Mouse (Mus musculus): ENCODE data around the gene Pld4. TPM values are rescaled to one million over a fixed set of nuclear protein-coding genes. Genes with fewer than 3 reads are reported as not detected.

The Pld4 gene
- polyA plus RNA-seq, 1 experiment from 2014 or later = 1.7 TPM

GRCm38 (mm10) chr12:112734881-112735655, 25.4 kb upstream of the Pld4 start:
- Histone ChIP-seq H3K4me3 (ENCODE audit: low read depth, low read length) (no peak overlapping the region), H3K9ac (ENCODE audit: low read depth, low read length) (no peak overlapping the region), H3K36me3 (ENCODE audit: control insufficient read depth, insufficient read depth, low read length) (no peaks in the 10 kb centered on the region; the same call in 1 of the 2 replicates), H3K9me3 (replicated peaks; ENCODE audit: control insufficient read depth, low read length) (no peaks in the 10 kb centered on the region), H3K4me1 (ENCODE audit: control insufficient read depth, insufficient read depth, low read length) (no peaks in the 10 kb centered on the region), H3K4me2 (no peak overlapping the region), H3K27me3 (ENCODE audit: control insufficient read depth, insufficient read depth, low read length) (0 out of 2 replicates have a peak, but pooled peaks cover 2% of the 10 kb centered on the region), H3K27ac (ENCODE audit: low read depth, low read length) (no peak overlapping the region)
- ATAC-seq (replicated peaks; ENCODE audit: insufficient number of reproducible peaks, low FRiP score, low TSS enrichment) = no peak
- 82% methylated on average over 19 of the region's 19 CpGs for WGBS (ENCODE audit: insufficient replicate concordance)

DNA sequence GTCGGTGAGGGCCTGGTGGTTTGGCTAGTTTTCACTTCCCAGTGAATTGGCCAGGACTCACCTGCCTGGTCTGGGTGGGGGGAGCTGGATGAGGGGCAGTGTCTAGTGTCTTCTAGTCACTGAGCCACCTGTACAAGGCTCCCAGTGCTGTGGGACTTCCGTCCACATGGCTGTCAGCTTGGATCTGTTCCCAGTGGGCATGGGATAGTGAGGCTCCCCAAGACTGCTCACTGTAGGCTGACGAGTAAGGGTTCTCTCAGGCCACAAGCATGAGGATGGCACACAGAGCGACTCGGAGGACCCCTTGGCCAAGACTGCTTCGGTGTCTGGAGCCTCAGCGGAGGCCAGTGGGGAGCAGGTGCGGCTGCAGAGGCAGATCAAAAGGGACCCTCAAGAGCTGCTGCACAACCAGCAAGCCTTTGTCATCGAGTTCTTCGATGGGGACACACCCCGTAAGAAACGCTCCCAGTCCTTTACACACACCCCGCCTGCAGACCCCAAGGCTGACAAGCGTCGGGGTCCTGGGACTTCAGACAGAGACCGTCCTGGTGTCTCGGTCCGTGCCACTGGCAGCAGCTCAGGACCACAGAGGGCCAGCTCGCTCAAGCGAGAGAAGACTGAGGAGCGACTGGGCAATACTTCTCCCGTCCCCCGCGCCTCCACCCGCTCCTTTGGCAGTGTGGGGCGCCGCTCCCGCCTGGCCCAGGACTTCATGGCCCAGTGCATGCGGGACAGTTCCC, 24.4 kb upstream of the Pld4 start:
- Histone ChIP-seq H3K4me1 (ENCODE audit: control insufficient read depth, insufficient read depth, low read length) (no peaks in the 10 kb centered on the region), H3K9ac (ENCODE audit: low read depth, low read length) (no peak overlapping the region), H3K27ac (ENCODE audit: low read depth, low read length) (no peak overlapping the region), H3K27me3 (ENCODE audit: control insufficient read depth, insufficient read depth, low read length) (0 out of 2 replicates have a peak, but pooled peaks cover 2% of the 10 kb centered on the region), H3K36me3 (ENCODE audit: control insufficient read depth, insufficient read depth, low read length) (no peaks in the 10 kb centered on the region; the same call in 1 of the 2 replicates), H3K4me3 (ENCODE audit: low read depth, low read length) (no peak overlapping the region), H3K4me2 (no peak overlapping the region), H3K9me3 (replicated peaks; ENCODE audit: control insufficient read depth, low read length) (no peaks in the 10 kb centered on the region)
- 83% methylated on average over 29 of the region's 29 CpGs for WGBS (ENCODE audit: insufficient replicate concordance)
- ATAC-seq (replicated peaks; ENCODE audit: insufficient number of reproducible peaks, low FRiP score, low TSS enrichment) = no peak

- H3K4me2 ChIP-seq = no peak overlapping the region
- no peak overlapping the region for H3K27ac ChIP-seq (ENCODE audit: low read depth, low read length)
- H3K4me1 ChIP-seq (ENCODE audit: control insufficient read depth, insufficient read depth, low read length) = no peaks in the 10 kb centered on the region
- 82% methylated on average over 10 of the region's 10 CpGs for WGBS (ENCODE audit: insufficient replicate concordance)
- no peak for ATAC-seq (replicated peaks; ENCODE audit: insufficient number of reproducible peaks, low FRiP score, low TSS enrichment)
- no peak overlapping the region for H3K4me3 ChIP-seq (ENCODE audit: low read depth, low read length)
- no peaks in the 10 kb centered on the region; the same call in 1 of the 2 replicates for H3K36me3 ChIP-seq (ENCODE audit: control insufficient read depth, insufficient read depth, low read length)
- H3K9ac ChIP-seq (ENCODE audit: low read depth, low read length) = no peak overlapping the region
- no peaks in the 10 kb centered on the region for H3K9me3 ChIP-seq (replicated peaks; ENCODE audit: control insufficient read depth, low read length)
- H3K27me3 ChIP-seq (ENCODE audit: control insufficient read depth, insufficient read depth, low read length) = 0 out of 2 replicates have a peak, but pooled peaks cover 2% of the 10 kb centered on the region
These were observed 23.9 kb upstream of the Pld4 start for GRCm38 (mm10) chr12:112736636-112736925.

DNA sequence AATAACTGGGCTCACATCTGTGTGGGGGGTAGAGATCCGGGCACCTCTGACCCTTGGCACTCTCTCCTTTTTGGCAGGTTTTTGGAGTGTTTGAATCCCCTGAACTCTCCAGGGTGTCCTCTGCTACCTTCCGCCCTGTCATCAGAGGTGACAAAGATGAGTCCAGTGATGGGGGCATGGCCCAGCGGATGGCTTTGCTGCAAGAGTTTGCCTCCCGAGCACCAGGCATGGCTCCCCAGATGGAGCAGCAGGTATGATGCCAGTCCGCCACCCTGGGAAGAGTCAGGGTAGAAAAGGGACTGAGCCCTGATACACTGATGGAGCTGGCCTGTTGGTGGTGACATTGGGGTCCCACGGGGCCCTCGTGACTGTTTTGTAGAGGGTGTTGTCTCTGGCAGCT, 23.4 kb upstream of the Pld4 start:
- Histone ChIP-seq H3K27ac (ENCODE audit: low read depth, low read length) (no peak overlapping the region), H3K36me3 (ENCODE audit: control insufficient read depth, insufficient read depth, low read length) (no peaks in the 10 kb centered on the region; the same call in 1 of the 2 replicates)
- no peak for ATAC-seq (replicated peaks; ENCODE audit: insufficient number of reproducible peaks, low FRiP score, low TSS enrichment)

DNA sequence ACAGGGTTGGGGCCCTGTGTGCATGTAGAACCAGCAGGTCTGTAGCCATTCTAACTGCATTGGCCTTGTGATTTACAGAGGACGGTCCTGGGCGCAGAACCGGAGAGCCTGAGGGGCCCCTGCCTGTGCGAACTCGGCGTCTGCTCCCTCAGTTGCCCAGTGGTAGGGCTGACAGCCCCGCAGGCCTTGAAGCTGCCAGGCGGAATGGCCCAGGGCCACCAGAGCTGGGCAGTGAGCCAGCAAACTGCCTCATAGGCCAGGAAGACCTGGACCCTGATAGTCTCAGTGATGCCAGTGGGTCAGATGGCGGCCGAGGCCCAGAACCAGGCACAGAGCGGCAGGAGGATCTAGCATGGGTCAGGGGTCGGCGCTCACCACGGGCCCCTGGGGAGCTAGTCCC, 22.7 kb upstream of the Pld4 start:
- H3K36me3 ChIP-seq (ENCODE audit: control insufficient read depth, insufficient read depth, low read length) = no peaks in the 10 kb centered on the region; the same call in 1 of the 2 replicates
- H3K4me1 ChIP-seq (ENCODE audit: control insufficient read depth, insufficient read depth, low read length) = 0 out of 2 replicates have a peak, but pooled peaks cover 2% of the 10 kb centered on the region
- WGBS (ENCODE audit: insufficient replicate concordance) = 93% methylated on average over 14 of the region's 14 CpGs
- no peak overlapping the region for H3K4me2 ChIP-seq
- no peak overlapping the region for H3K9ac ChIP-seq (ENCODE audit: low read depth, low read length)
- H3K27ac ChIP-seq (ENCODE audit: low read depth, low read length) = no peak overlapping the region
- no peak overlapping the region for H3K4me3 ChIP-seq (ENCODE audit: low read depth, low read length)
- no peak for ATAC-seq (replicated peaks; ENCODE audit: insufficient number of reproducible peaks, low FRiP score, low TSS enrichment)
- H3K9me3 ChIP-seq (replicated peaks; ENCODE audit: control insufficient read depth, low read length) = no peaks in the 10 kb centered on the region
- 0 out of 2 replicates have a peak, but pooled peaks cover 2% of the 10 kb centered on the region for H3K27me3 ChIP-seq (ENCODE audit: control insufficient read depth, insufficient read depth, low read length)

More for the DNA sequence above, 23.4 kb upstream of the Pld4 start:
- Histone ChIP-seq H3K9ac (ENCODE audit: low read depth, low read length) (no peak overlapping the region), H3K4me1 (ENCODE audit: control insufficient read depth, insufficient read depth, low read length) (no peaks in the 10 kb centered on the region), H3K9me3 (replicated peaks; ENCODE audit: control insufficient read depth, low read length) (no peaks in the 10 kb centered on the region), H3K4me2 (no peak overlapping the region), H3K4me3 (ENCODE audit: low read depth, low read length) (no peak overlapping the region), H3K27me3 (ENCODE audit: control insufficient read depth, insufficient read depth, low read length) (0 out of 2 replicates have a peak, but pooled peaks cover 2% of the 10 kb centered on the region)
- WGBS (ENCODE audit: insufficient replicate concordance) = 80% methylated on average over 7 of the region's 7 CpGs

- 0 out of 2 replicates have a peak, but pooled peaks cover 9% of the 10 kb centered on the region for H3K4me1 ChIP-seq (ENCODE audit: control insufficient read depth, insufficient read depth, low read length)
- H3K27ac ChIP-seq (ENCODE audit: low read depth, low read length) = no peak overlapping the region
- H3K9ac ChIP-seq (ENCODE audit: low read depth, low read length) = no peak overlapping the region
- no peak overlapping the region for H3K4me3 ChIP-seq (ENCODE audit: low read depth, low read length)
- no peak overlapping the region for H3K4me2 ChIP-seq
- ATAC-seq (replicated peaks; ENCODE audit: insufficient number of reproducible peaks, low FRiP score, low TSS enrichment) = no peak
- H3K27me3 ChIP-seq (ENCODE audit: control insufficient read depth, insufficient read depth, low read length) = 0 out of 2 replicates have a peak, but pooled peaks cover 2% of the 10 kb centered on the region
- no peaks in the 10 kb centered on the region for H3K9me3 ChIP-seq (replicated peaks; ENCODE audit: control insufficient read depth, low read length)
- 85% methylated on average over 31 of the region's 31 CpGs for WGBS (ENCODE audit: insufficient replicate concordance)
- H3K36me3 ChIP-seq (ENCODE audit: control insufficient read depth, insufficient read depth, low read length) = no peaks in the 10 kb centered on the region; the same call in 1 of the 2 replicates
These were observed 22.0 kb upstream of the Pld4 start for GRCm38 (mm10) chr12:112738281-112739022.

DNA sequence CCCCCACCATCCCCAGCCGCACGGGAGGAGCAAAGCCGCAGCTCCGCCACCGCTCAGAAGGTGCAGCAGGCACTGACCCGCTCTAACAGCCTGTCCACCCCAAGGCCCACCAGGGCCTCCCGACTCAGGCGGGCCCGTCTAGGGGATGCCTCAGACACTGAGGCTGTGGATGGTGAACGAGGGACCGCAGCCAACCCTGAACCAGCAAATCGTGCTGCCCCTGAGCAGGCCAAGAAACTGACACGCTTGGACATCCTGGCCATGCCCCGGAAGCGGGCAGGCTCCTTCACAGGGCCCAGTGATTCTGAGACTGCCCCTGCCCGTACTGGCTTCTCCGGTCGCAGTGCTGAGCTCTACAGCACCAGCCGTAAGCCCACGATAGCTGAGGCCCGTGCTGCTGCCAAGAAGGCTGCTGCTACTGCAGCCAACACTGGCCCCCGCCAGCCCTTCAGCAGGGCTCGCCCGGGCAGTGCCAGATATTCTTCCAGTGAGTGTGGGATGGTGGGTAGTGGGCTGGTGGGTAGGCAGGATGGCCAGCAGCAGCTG, 21.4 kb upstream of the Pld4 start:
- 0 out of 2 replicates have a peak, but pooled peaks cover 2% of the 10 kb centered on the region for H3K27me3 ChIP-seq (ENCODE audit: control insufficient read depth, insufficient read depth, low read length)
- no peaks in the 10 kb centered on the region for H3K9me3 ChIP-seq (replicated peaks; ENCODE audit: control insufficient read depth, low read length)
- H3K4me3 ChIP-seq (ENCODE audit: low read depth, low read length) = no peak overlapping the region
- H3K9ac ChIP-seq (ENCODE audit: low read depth, low read length) = no peak overlapping the region
- H3K27ac ChIP-seq (ENCODE audit: low read depth, low read length) = no peak overlapping the region
- H3K4me2 ChIP-seq = no peak overlapping the region
- no peaks in the 10 kb centered on the region; the same call in 1 of the 2 replicates for H3K36me3 ChIP-seq (ENCODE audit: control insufficient read depth, insufficient read depth, low read length)
- ATAC-seq (replicated peaks; ENCODE audit: insufficient number of reproducible peaks, low FRiP score, low TSS enrichment) = no peak
- WGBS (ENCODE audit: insufficient replicate concordance) = 89% methylated on average over 24 of the region's 24 CpGs
- 0 out of 2 replicates have a peak, but pooled peaks cover 9% of the 10 kb centered on the region for H3K4me1 ChIP-seq (ENCODE audit: control insufficient read depth, insufficient read depth, low read length)

- Histone ChIP-seq H3K9ac (ENCODE audit: low read depth, low read length) (0 out of 2 replicates have a peak overlapping the region, but pooled peaks have one; percentile 50), H3K4me2 (0 out of 2 replicates have a peak overlapping the region, but pooled peaks have one; percentile 23)
These were observed 17.7 kb upstream of the Pld4 start for GRCm38 (mm10) chr12:112742768-112743167.

More at GRCm38 (mm10) chr12:112742768-112743167, 17.7 kb upstream of the Pld4 start:
- peaks cover 15% of the 10 kb centered on the region for H3K4me1 ChIP-seq (ENCODE audit: control insufficient read depth, insufficient read depth, low read length)
- no peaks in the 10 kb centered on the region for H3K9me3 ChIP-seq (replicated peaks; ENCODE audit: control insufficient read depth, low read length)
- no peaks in the 10 kb centered on the region for H3K36me3 ChIP-seq (ENCODE audit: control insufficient read depth, insufficient read depth, low read length)
- 49% methylated on average over 6 of the region's 6 CpGs for WGBS (ENCODE audit: insufficient replicate concordance)
- H3K27ac ChIP-seq (ENCODE audit: low read depth, low read length) = no peak overlapping the region
- ATAC-seq (replicated peaks; ENCODE audit: insufficient number of reproducible peaks, low FRiP score, low TSS enrichment) = 0 out of 2 replicates have a peak, but pooled peaks have one; percentile 1
- H3K27me3 ChIP-seq (ENCODE audit: control insufficient read depth, insufficient read depth, low read length) = no peaks in the 10 kb centered on the region
- no peak overlapping the region for H3K4me3 ChIP-seq (ENCODE audit: low read depth, low read length)
